Mouse (Mus musculus): ENCODE measurements around the gene Irf2bp1. TPM values are rescaled to one million over a fixed set of nuclear protein-coding genes. Genes with fewer than 3 reads are reported as not detected.

Irf2bp1 gene
- polyA plus RNA-seq, 1 experiment from 2014 or later, result 11.5 TPM

DNA sequence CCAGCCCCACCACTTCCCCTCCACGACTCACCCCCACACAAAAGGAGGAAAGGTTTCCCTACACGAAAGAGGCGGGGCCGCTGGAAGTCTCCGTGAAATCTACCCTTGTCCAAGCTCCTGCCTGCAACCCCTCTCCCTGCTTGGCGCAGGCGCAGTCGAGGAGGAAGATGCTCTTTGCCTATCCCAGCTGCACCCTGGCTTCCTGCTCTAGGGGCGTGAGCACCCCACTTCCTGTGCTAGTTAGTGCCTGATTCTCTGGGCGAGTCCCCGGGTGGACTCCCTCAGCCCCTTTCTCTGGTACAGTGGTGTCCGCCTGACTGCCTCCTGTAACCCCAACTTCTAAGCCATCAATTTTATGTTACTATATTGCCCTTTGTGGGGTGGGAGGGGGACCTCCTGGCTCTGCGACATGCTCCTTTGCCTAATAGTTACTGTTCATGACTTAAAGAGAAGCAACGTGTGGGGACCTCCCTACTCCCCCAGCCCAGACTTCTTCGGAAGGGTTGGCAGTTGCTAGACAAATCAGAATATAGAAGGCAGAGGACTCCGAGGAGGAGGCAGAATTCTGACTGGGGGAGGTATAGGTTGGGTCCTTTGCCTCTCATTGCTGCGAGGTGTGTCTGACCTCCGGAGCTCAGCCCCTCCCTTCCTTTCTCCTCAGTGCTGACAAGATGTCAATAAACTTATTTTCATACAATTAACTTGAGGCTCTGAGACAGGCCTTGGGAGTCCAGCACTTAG is 2.6 kb upstream of the Irf2bp1 start:
- H3K4me3 ChIP-seq, result peak overlapping the region; percentile 53
- H3K4me2 ChIP-seq, result peak overlapping the region; percentile 93
- no peaks in the 10 kb centered on the region for H3K27me3 ChIP-seq
- WGBS, result 17% methylated on average over 18 of the region's 18 CpGs
- no peaks in the 10 kb centered on the region for H3K9me3 ChIP-seq (replicated peaks)
- ATAC-seq (replicated peaks; ENCODE audit: insufficient number of reproducible peaks, insufficient read depth, low FRiP score, low read depth), result no peak
- peak overlapping the region; percentile 60 for H3K9ac ChIP-seq
- peaks cover 12% of the 10 kb centered on the region for H3K36me3 ChIP-seq
- peaks cover 46% of the 10 kb centered on the region for H3K4me1 ChIP-seq (replicated peaks)
- peak overlapping the region; percentile 77 for H3K27ac ChIP-seq

DNA sequence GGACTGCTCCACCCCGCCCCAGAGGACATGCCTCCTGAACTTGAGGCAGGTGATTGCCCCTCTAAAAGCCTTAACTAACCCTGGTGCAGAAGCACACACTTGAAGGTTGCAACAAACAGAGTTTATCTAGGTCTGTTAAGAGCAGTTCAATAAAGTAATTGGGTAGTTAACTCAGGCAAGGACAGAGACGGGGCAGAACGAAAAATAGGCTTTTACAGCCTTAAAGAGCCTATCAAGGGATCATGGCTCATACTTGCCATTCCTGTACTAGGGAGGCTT is 2.1 kb upstream of the Irf2bp1 start:
- WGBS, result 71% methylated on average over 3 of the region's 3 CpGs
- H3K36me3 ChIP-seq, result peaks cover 13% of the 10 kb centered on the region
- H3K4me2 ChIP-seq, result peak overlapping the region; percentile 93; the same call in 1 of the 2 replicates
- H3K9ac ChIP-seq, result no peak overlapping the region
- H3K27me3 ChIP-seq, result no peaks in the 10 kb centered on the region
- peak overlapping the region; percentile 77; the same call in 1 of the 2 replicates for H3K27ac ChIP-seq
- ATAC-seq (replicated peaks; ENCODE audit: insufficient number of reproducible peaks, insufficient read depth, low FRiP score, low read depth), result no peak
- no peaks in the 10 kb centered on the region for H3K9me3 ChIP-seq (replicated peaks)
- peaks cover 51% of the 10 kb centered on the region for H3K4me1 ChIP-seq (replicated peaks)
- no peak overlapping the region for H3K4me3 ChIP-seq

DNA sequence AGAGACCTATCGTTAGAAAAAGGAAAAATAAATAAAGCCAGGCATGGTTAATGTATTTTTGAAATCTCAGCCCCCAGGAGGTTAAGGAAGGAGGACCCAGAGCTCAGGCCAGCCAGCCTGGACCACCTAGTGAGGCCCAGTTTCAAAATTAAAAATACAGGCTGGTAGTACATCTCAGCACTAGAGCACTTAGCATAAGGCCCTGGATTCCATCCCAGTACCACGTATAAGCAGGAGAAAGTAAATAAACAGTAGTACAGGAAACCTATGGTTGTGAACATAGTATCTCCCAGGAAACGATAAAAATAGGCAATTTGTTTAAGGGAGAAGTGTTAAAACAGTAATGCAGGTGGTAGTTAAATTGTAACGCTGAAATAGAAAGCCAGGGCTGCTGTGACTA is 1.7 kb upstream of the Irf2bp1 start:
- H3K27ac ChIP-seq, result peak overlapping the region; percentile 77
- H3K4me2 ChIP-seq, result peak overlapping the region; percentile 93
- peaks cover 55% of the 10 kb centered on the region for H3K4me1 ChIP-seq (replicated peaks)
- H3K4me3 ChIP-seq, result peak overlapping the region; percentile 48
- WGBS, result 34% methylated on average over 4 of the region's 4 CpGs
- peaks cover 17% of the 10 kb centered on the region for H3K36me3 ChIP-seq
- no peak overlapping the region; the same call in 1 of the 2 replicates for H3K9ac ChIP-seq
- H3K27me3 ChIP-seq, result no peaks in the 10 kb centered on the region
- no peak for ATAC-seq (replicated peaks; ENCODE audit: insufficient number of reproducible peaks, insufficient read depth, low FRiP score, low read depth)
- H3K9me3 ChIP-seq (replicated peaks), result no peaks in the 10 kb centered on the region

DNA sequence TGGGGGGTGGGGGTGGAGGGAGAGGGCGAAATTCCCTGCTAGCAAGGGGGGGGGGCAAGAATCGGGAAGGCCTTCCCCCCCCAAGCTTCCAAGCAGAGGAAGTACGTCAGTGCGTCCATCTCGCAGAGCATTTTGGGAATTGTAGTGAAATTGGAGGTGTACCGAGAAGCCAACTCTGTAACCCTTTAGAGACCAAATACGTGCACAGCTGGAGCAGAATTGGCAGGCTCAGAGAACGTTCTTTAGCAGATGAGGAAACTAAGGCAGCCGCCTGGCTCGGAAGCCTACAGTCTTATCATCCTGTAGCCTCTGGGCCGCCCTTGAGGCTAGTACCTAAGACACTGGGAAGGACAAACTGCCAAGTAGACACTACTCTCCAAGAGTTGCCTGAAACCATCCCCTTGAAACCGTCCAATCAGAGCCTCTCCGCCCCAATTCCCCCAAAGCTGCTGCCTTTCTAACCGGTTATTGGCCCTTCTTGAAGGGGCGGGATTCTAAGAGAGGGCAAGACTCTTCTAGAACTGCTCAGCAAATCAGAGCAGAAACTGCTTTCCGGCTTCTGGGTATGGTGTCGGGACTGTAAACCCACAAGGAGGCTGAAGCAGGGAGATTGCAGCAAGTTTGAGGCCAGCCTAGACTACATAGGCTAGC is 871 bp upstream of the Irf2bp1 start:
- Histone ChIP-seq H3K9me3 (replicated peaks) (no peaks in the 10 kb centered on the region), H3K27ac (peak overlapping the region; percentile 77), H3K36me3 (peaks cover 22% of the 10 kb centered on the region), H3K4me2 (peak overlapping the region; percentile 93), H3K9ac (peak overlapping the region; percentile 70), H3K27me3 (no peaks in the 10 kb centered on the region), H3K4me1 (replicated peaks) (peaks cover 60% of the 10 kb centered on the region), H3K4me3 (peak overlapping the region; percentile 48)
- 2% methylated on average over 17 of the region's 17 CpGs for WGBS
- peak; percentile 41; the same call in 1 of the 2 replicates for ATAC-seq (replicated peaks; ENCODE audit: insufficient number of reproducible peaks, insufficient read depth, low FRiP score, low read depth)

DNA sequence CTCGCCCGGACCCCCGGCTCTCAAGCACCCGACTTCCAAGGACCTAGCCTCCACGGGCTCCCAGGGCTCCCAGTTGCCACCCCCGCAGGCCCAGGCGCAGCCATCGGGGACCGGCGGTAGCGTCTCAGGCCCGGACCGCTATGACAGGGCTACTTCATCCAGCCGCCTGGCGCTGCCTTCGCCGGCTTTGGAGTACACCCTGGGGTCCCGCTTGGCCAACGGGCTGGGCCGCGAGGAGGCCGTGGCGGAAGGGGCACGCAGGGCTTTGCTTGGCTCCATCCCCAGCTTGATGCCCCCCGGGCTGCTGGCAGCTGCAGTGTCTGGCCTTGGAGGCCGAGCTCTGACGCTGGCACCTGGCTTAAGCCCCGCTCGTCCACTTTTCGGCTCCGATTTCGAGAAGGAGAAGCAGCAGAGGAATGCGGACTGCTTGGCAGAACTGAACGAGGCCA is 811 bp downstream of the Irf2bp1 start:
- H3K9ac ChIP-seq, result peak overlapping the region; percentile 89
- peaks cover 60% of the 10 kb centered on the region for H3K4me1 ChIP-seq (replicated peaks)
- no peaks in the 10 kb centered on the region for H3K27me3 ChIP-seq
- H3K9me3 ChIP-seq (replicated peaks), result no peaks in the 10 kb centered on the region
- peaks cover 22% of the 10 kb centered on the region for H3K36me3 ChIP-seq
- H3K4me2 ChIP-seq, result peak overlapping the region; percentile 93
- WGBS, result 4% methylated on average over 34 of the region's 34 CpGs
- H3K27ac ChIP-seq, result peak overlapping the region; percentile 95
- H3K4me3 ChIP-seq, result peak overlapping the region; percentile 77
- ATAC-seq (replicated peaks; ENCODE audit: insufficient number of reproducible peaks, insufficient read depth, low FRiP score, low read depth), result peak; percentile 0; the same call in 1 of the 2 replicates

DNA sequence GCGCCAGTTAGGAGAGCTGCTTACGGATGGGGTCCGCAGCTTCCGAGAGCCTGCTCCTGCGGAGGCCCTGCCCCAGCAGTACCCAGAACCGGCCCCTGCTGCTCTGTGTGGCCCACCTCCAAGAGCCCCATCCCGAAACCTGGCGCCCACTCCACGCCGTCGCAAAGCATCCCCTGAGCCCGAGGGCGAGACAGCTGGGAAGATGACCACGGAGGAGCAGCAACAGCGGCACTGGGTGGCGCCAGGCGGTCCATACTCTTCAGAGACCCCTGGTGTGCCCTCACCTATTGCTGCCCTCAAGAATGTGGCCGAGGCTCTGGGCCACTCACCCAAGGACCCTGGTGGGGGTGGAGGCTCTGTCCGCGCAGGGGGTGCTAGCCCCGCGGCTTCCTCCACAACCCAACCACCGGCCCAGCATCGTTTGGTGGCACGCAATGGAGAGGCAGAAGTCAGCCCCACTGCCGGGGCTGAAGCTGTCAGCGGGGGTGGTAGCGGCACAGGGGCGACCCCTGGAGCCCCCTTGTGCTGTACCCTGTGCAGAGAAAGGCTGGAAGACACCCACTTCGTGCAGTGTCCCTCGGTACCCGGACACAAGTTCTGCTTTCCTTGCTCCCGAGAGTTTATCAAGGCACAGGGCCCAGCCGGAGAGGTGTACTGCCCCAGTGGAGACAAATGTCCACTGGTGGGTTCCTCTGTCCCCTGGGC is 1.7 kb downstream of the Irf2bp1 start:
- Histone ChIP-seq H3K36me3 (peaks cover 22% of the 10 kb centered on the region), H3K4me1 (replicated peaks) (peaks cover 57% of the 10 kb centered on the region), H3K4me3 (peak overlapping the region; percentile 77), H3K9me3 (replicated peaks) (no peaks in the 10 kb centered on the region), H3K9ac (no peak overlapping the region), H3K4me2 (peak overlapping the region; percentile 93), H3K27ac (no peak overlapping the region), H3K27me3 (no peaks in the 10 kb centered on the region)
- ATAC-seq (replicated peaks; ENCODE audit: insufficient number of reproducible peaks, insufficient read depth, low FRiP score, low read depth), result no peak
- WGBS, result 79% methylated on average over 34 of the region's 34 CpGs

DNA sequence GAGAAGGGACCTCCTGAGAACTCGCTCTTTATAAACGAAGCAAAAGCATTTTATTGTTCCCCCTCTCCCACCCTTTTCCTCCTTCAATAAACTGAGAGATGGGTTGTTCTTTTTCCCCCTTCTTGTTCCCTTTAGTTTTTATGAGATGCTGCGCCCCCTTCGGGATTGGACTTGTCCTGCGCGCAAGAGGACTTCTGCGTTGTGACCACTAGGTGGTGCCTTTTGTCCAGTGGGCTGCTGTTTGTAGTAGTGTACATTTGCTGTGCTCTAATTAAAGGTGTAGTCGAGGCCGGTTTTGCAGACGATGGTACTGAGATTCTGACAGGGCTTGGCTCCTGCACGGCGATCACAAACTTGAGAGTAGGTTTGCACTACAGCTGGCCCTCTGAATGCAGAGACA is 2.6 kb downstream of the Irf2bp1 start:
- no peak overlapping the region for H3K9ac ChIP-seq
- no peak for ATAC-seq (replicated peaks; ENCODE audit: insufficient number of reproducible peaks, insufficient read depth, low FRiP score, low read depth)
- no peaks in the 10 kb centered on the region for H3K27me3 ChIP-seq
- WGBS, result 3% methylated on average over 12 of the region's 12 CpGs
- peak overlapping the region; percentile 93 for H3K4me2 ChIP-seq
- H3K9me3 ChIP-seq (replicated peaks), result no peaks in the 10 kb centered on the region
- H3K36me3 ChIP-seq, result peaks cover 22% of the 10 kb centered on the region
- H3K4me3 ChIP-seq, result no peak overlapping the region
- no peak overlapping the region for H3K27ac ChIP-seq
- peaks cover 53% of the 10 kb centered on the region for H3K4me1 ChIP-seq (replicated peaks)

DNA sequence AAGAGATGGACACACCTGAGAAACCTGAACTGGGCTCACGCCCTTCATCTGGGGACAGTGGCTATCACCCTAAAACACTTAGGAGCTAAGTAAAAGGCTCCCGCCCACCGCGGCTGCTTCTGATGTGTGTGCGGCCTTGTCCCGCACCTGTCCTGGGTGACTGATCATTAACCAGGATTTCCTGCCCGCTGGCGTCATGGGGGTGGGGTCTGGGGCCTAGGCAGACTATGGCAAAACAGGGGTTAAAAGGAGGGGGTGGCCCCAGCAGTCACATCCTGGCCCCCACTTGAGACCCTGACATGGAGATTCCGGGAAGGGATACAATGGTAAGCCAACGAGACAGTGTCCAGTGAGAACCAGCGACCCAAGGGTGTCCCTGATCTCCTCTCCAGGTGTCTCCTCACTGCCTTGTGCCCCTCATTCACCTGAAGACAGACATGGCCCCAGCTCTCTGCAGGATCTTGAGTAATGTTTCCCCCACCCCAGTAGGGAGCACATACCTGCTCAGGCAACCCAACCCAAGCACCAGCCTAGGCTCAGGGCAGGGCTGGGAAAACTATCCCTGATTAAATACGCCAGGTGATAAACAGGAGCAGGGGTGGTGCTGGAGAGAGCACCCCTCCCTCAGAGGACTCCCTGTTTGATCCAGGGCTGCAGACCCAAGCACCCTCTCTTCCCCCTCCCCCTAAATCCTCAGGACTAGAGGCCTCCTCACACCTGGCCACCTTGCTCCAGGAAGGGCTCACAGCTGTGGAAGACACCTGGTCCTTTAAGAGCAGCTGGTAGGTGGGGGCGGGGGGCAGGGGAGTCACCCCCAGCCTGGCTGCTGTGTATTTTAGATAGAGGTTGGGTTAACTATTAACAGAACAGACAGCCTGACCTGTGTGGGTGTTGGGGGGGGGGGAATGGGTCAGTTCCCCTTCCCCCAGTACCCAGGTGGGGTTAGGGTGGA is 3.5 kb downstream of the Irf2bp1 start:
- Histone ChIP-seq H3K4me2 (no peak overlapping the region), H3K27me3 (no peaks in the 10 kb centered on the region), H3K4me3 (no peak overlapping the region), H3K4me1 (replicated peaks) (peaks cover 53% of the 10 kb centered on the region), H3K9me3 (replicated peaks) (no peaks in the 10 kb centered on the region), H3K9ac (no peak overlapping the region), H3K27ac (no peak overlapping the region), H3K36me3 (peaks cover 22% of the 10 kb centered on the region)
- no peak for ATAC-seq (replicated peaks; ENCODE audit: insufficient number of reproducible peaks, insufficient read depth, low FRiP score, low read depth)
- WGBS, result 68% methylated on average over 13 of the region's 13 CpGs

DNA sequence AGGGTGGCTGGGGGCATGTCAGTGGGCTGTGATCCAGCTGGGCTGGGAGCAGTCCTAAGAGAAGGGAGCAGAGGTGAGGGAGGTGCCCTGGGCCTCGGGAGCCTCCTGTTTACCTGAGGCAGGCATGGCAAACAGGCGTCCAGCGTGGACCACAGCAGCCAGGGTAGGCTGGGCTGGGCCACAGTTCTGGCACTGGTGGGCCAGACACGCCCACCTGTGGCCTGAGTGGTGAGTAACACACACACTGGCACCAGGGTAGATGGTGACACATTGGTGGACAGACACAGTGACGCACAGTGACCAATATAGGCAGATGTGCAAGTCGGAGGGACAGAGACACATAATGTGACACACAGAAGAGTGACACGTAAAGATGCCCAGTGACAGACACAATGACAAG is 6.7 kb downstream of the Irf2bp1 start:
- Histone ChIP-seq H3K9me3 (replicated peaks) (no peaks in the 10 kb centered on the region), H3K27ac (no peak overlapping the region), H3K36me3 (peaks cover 16% of the 10 kb centered on the region), H3K27me3 (no peaks in the 10 kb centered on the region), H3K4me1 (replicated peaks) (peaks cover 37% of the 10 kb centered on the region), H3K4me2 (no peak overlapping the region), H3K9ac (no peak overlapping the region), H3K4me3 (no peak overlapping the region)
- 74% methylated on average over 7 of the region's 7 CpGs for WGBS
- ATAC-seq (replicated peaks; ENCODE audit: insufficient number of reproducible peaks, insufficient read depth, low FRiP score, low read depth), result no peak

DNA sequence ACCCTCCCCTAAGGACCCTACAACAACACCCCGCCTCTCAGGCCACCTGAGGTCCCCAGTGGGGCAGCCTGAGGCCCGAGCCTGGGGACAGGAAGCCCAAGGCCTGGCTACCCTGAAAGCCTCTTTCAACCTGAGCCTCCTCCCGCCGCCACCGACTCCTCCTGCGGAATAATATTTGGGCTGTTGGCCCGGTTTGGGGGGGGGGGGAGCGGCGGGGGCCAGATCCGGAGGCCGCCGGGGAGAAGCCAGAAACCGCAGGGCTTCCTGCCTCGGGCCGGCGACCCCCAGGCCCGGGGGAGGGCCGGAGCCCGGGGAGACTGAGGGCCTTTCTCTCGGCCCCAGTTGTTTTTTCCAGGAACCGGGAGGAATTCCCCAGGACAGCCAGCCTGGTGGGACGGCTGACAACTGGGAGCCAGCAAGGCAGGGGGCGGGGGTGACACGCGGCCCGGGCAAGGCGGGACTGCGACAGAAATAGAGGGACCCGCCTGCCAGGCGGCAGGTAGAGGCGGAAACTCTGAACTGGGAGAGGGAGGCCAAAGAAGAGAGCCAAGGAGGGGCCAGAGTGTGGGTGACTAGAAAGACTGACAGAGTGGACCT is 8.3 kb downstream of the Irf2bp1 start:
- peaks cover 22% of the 10 kb centered on the region for H3K4me1 ChIP-seq (replicated peaks)
- H3K27ac ChIP-seq, result peak overlapping the region; percentile 75
- H3K36me3 ChIP-seq, result peaks cover 6% of the 10 kb centered on the region; the same call in 1 of the 2 replicates
- H3K9me3 ChIP-seq (replicated peaks), result no peaks in the 10 kb centered on the region
- under 1% methylated on average over 31 of the region's 31 CpGs for WGBS
- no peaks in the 10 kb centered on the region for H3K27me3 ChIP-seq
- peak overlapping the region; percentile 53 for H3K4me3 ChIP-seq
- H3K9ac ChIP-seq, result peak overlapping the region; percentile 73
- H3K4me2 ChIP-seq, result peak overlapping the region; percentile 92
- peak; percentile 51; the same call in 1 of the 2 replicates for ATAC-seq (replicated peaks; ENCODE audit: insufficient number of reproducible peaks, insufficient read depth, low FRiP score, low read depth)

All from heart, embryonic 15.5 days (tissue).